Mouse (Mus musculus): ENCODE results near the gene Prdm2. TPM values are rescaled to one million over a fixed set of nuclear protein-coding genes. Genes with fewer than 3 reads are reported as not detected.

Prdm2 gene
- total RNA-seq, 2 experiments from 2014 or later, result 18.7 to 19.8 TPM

- intact Hi-C loops (cut with DNase I; ENCODE audit: low total_unique reads), result no loop called here
- no peak for DNase-seq
These were observed 1.5 kb upstream of the Prdm2 start for GRCm38 (mm10) chr4:143214221-143214797.

DNA sequence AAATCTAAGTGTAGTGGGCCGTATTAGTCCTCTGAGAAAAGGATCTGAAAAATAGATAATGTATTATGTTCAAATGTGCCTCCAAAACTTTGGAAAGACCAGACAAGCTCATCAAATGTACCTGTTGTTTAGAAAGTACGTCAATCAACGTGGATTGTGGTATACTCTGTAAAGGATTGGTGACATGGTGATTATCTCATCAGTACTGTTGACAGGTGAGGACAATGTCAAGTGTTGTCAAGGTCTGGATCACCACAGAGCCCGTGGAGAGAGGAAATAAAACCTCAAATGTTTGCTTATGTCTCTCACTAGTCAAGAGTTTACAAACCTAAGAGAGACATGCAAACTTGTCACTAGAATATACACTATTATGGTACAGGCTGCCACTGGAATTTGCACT, 776 bp upstream of the Prdm2 start:
- no peak for DNase-seq
- intact Hi-C loops (cut with DNase I; ENCODE audit: low total_unique reads), result no loop called here

- intact Hi-C loops (cut with DNase I; ENCODE audit: low total_unique reads), result no loop called here
- no peak for DNase-seq
These were observed 332 bp upstream of the Prdm2 start for GRCm38 (mm10) chr4:143213175-143213479.

DNA sequence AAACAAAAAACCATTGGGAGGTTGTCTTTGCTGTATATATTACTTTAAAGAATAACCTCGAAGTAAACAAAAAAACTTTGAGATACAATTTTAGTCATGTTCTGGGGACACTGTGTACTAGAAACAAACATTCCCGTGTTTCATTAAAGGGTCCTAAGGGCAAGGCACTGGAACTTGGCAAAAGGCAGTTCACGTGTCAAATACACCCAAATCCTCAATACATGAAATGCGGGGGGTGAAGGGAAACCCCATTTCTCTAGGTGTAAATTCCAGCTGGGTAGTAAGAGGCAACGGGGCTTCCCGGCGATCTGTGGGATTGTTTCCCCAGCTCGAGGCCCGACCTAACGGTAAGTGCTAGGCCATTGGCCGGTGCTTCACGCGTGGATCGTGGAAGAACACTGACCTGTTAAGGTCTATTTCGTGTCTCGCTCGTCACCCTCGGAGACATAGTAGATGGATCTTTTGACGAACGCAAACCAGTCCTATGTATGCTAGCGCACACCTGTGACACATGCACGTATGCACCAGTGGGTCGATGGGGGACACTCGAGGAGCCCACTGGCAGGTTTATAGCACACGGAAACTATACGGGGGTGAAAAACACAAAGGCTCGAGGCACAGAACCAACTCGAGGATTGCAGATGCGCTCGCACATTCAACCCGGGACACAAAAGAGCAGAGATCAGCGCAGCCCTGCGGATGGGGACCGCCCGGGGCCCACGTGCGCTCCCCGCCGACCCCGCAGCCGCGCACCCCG, 1.0 kb downstream of the Prdm2 start:
- peak; percentile 11 for DNase-seq
- intact Hi-C loops (cut with DNase I; ENCODE audit: low total_unique reads), result no loop called here

DNA sequence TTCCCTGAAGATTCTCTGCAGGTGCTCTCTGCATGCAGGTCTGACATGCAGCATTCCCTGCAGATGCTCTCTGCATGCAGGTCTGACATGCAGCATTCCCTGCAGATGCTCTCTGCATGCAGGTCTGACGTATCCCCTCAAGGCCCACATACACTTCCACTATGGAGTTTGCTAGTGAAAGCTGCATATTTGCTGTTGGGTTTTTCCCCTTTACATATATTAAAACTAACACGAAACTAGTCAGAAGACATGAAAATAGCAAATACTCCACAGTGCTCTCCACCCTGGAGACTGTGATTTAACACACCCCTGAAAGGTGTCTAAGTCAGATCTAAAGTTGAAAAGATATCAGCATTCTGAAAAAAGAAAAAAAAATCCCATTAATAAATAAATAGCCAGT, 2.8 kb downstream of the Prdm2 start:
- intact Hi-C loops (cut with DNase I; ENCODE audit: low total_unique reads), result no loop called here
- DNase-seq, result no peak

DNA sequence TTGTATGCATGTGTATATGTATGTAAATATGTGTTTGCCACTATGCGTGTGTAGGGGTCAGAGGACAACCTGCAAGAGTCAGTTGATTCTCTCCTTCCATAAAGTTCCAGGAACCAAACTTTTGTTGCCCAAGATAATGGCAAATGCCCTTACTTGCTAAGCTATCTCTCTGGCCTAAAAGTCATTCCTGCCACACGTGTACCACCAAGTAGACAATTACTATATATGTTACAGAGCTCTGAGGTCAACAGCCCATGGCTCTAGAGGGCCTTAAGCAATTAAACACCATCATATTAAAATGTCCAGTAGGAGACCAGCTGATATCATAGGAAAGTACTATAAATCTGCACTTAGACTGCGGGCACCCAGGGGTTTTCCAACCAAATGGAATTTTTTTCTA, 10.1 kb downstream of the Prdm2 start:
- intact Hi-C loops (cut with DNase I; ENCODE audit: low total_unique reads), result no loop called here
- DNase-seq, result no peak

GRCm38 (mm10) chr4:143198371-143198770, 14.4 kb downstream of the Prdm2 start:
- intact Hi-C loops (cut with DNase I; ENCODE audit: low total_unique reads), result no loop called here
- DNase-seq, result no peak

DNA sequence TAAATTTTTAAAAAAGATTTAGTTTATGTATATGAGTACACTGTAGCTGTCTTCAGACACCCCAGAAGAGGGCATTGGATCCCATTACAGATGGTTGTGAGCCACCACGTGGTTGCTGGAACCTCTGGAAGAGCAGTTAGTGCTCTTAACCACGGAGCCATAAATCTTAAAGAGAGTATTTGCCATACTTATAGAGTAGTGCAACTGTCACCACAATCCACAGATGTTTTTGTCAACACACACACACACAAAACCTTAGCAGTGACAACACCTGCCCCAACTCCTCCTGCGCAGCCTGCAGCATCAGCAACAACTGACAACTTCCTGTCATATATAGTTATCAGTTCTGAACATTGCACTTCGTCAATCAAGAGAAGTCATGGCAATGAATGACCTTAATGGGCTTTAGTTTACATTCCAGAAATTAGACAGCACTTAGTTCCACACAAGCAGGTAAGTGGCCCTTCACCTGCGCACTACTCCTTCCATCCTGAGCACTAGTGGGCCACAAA, 14.9 kb downstream of the Prdm2 start:
- no peak for DNase-seq
- intact Hi-C loops (cut with DNase I; ENCODE audit: low total_unique reads), result no loop called here

DNA sequence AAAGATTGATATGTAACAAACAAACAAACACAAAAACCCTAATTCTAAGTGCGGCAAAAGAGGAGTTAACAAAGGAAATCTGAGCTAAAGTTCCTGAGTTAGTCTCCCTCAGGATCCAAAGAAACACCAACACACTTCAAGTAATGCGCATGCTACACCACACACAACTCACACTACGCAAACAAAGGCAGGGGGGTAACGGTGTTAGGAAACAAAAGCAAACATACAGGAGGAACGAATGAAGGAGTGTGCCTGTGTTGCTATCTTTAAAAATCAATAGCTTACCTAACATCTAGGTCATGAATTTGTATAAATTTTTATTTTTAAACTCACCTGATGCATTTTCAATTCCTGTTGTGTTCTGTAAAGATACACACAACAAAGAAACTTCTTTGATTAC, 18.5 kb downstream of the Prdm2 start:
- intact Hi-C loops (cut with DNase I; ENCODE audit: low total_unique reads), result no loop called here
- no peak for DNase-seq

DNA sequence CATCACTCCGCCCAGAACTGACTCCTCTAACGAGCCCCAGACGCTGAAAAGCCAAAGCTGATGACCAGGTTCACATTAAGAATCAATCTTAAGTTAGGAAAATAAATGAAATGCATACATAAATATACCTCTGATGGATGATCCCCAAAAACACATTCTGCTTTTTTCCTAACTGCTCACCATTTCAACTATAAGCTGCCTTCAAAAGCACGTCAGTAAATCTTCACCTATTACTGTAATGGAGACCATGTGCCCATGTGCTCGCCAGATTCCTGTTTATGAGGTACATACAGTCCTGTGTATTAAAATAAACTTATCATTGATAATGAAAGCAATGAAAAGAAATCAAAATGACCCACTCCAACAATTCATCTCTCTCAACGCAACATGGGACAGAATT, 19.6 kb downstream of the Prdm2 start:
- DNase-seq, result no peak
- intact Hi-C loops (cut with DNase I; ENCODE audit: low total_unique reads), result no loop called here

GRCm38 (mm10) chr4:143191783-143192182, 21.0 kb downstream of the Prdm2 start:
- intact Hi-C loops (cut with DNase I; ENCODE audit: low total_unique reads), result no loop called here
- no peak for DNase-seq

DNA sequence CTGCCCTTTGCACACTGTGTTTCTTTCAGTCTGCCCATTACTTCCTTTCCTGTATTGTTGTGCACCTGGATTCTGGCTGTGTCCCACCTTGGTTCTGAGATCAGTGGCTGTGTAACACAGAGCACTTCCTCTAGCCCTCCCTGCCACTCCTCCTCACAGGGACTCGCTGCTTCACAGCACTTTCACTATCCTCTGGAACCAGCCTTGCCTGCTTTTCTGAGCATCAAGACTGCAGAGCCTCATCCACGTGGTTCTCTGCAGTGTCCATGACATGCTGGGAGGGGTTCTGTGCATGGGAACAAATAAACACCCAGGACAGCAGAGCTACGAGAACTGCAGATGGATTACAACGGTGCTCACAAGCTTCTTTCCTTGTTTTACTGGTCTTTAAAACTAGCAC, 22.1 kb downstream of the Prdm2 start:
- intact Hi-C loops (cut with DNase I; ENCODE audit: low total_unique reads), result no loop called here
- no peak for DNase-seq

DNA sequence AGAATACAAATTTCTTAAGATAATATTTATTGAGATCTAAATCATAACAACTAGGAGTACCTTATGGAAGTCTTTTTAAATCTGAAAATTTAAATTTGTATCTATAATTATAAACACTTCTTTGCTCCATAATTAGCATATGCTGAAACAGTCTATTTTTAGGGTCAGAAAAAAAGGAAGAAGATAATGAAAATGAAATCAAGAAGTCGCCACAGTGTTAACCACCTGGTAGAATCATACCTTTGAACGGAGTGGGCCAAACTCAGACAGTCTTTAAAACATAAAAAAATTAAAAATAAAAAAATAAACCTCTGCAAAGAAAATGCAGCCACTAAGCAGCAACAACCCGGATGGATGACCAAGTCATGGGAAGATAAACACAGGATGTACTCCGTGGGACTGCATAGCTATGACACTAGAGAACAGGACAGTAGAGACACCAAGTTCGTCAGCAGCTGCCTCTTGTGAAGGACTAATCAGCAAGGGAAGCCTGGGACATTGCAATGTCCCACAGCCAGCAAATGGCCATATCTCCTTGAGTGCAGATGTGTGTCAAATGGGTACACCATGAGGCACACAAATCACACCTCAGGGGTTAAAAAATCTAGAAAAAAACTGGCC, 24.1 kb downstream of the Prdm2 start:
- intact Hi-C loops (cut with DNase I; ENCODE audit: low total_unique reads), result no loop called here
- no peak for DNase-seq

GRCm38 (mm10) chr4:143186066-143186465, 26.7 kb downstream of the Prdm2 start:
- no peak for DNase-seq
- intact Hi-C loops (cut with DNase I; ENCODE audit: low total_unique reads), result no loop called here

DNA sequence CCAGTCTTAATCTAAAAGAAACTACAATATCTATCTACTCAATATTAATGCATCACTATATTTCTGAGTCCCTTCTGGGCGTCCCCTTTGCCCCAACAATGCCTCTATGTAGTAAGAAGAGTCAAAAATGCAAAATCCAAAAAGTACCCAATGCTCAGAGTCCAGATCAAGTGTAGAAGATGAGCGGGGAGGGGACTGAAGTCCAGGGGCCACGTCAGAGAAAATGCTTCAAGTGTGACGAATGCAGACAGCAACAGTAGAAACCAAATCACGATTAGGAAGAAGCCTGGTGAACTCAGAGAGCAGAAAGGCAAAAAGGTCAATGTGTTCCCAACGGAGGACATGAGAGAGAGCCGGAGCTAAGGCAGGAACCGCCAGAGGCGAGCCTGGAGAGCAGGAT, 27.3 kb downstream of the Prdm2 start:
- intact Hi-C loops (cut with DNase I; ENCODE audit: low total_unique reads), result no loop called here

DNA sequence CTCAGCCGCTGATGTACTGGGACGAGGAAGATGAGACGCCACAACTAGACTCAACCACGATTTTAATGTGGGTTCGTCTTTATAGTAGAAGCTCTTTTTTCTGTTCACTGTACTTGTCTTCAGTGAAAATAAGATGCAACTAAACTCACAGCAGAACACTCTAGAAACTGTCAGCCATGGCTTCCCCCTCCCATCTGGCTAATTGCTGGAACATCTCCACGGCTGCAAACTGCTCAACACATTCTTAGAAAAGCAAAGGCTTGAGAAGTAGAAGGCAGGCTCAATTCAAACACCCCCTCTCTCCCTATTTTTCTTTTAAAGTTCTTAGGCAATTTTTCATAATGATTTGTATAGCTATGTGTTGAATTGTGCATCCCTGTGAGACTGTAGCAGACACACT, 29.7 kb downstream of the Prdm2 start:
- intact Hi-C loops (cut with DNase I; ENCODE audit: low total_unique reads), result no loop called here
- DNase-seq, result no peak

More for the DNA sequence above, 27.3 kb downstream of the Prdm2 start:
- DNase-seq, result no peak

GRCm38 (mm10) chr4:143180731-143181130, 32.1 kb downstream of the Prdm2 start:
- DNase-seq, result no peak
- intact Hi-C loops (cut with DNase I; ENCODE audit: low total_unique reads), result no loop called here

DNA sequence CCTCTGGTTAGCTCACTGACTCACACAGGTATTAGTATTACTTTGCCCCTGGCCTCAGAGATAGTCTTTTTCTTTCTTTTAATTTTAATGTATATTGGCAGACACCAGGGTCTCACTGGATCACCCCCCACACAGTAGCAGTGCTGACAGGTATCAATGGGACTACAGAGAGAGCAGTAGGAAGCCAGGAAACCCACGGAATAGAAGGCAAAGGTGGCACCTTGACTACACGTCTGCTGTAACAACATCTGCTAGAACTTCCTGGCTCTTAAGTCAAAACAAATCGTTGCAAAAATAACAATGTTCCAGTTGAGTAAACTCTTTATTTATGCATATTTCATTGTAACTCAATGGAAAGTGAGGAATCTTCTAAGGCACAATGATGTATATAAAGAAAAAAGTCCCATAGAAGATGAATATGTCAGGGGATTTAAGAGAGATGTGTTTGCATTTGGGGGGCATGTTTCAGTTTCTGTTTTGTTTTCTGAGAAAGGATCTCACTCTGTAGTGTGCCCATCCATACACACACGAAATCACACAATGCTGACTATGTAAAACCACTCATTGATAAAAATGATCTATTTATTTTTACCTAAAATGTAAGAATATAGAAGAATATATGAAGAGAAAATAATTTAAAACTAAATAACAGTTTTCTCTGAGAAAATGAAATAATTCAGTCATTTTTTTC, 41.0 kb downstream of the Prdm2 start:
- intact Hi-C loops (cut with DNase I; ENCODE audit: low total_unique reads), result no loop called here
- no peak for DNase-seq

- no peak for DNase-seq
- intact Hi-C loops (cut with DNase I; ENCODE audit: low total_unique reads), result no loop called here
These were observed 42.5 kb downstream of the Prdm2 start for GRCm38 (mm10) chr4:143170290-143170689.

DNA sequence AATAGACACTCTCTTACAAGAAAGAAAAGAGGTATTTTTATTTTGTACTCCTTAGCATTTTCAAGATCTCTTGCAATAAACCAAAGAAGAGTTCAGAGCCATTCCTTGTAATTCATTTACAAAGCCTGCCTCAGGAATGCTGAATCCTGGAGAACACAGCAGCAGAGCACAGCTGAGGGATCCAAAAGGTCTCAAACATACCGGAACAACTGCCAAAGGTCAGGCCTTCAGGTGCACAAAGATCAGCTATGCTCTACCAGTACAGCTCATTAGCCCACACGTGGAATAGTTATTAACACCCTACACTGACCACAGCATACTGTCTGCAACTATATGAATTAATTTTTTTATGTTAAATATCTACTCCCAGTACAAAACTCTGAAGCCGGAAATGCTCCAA, 44.7 kb downstream of the Prdm2 start:
- intact Hi-C loops (cut with DNase I; ENCODE audit: low total_unique reads), result no loop called here
- no peak for DNase-seq

Measured in gastrocnemius, postnatal 14 days (tissue).